In the genomic region with DNA sequence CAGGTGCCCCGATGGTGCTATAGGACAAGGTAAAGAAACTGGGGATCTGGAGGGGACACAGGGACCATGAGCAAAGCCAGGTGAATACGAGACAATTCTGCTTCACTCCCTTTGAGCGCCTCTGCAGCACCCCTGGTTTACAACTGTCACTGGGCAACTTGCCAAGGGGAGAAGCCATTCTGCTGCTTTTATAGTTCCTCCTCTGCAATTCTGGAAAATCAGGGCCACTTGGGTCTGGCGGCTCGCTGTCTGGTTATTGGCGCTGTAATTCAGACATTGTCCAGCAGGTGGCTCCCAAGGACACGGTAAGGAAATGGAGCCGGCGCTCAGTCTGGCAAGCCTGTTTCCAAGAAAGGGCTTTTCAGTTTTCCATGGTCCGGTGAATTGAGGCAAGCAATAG, we compare ENCODE assay signal across 1 mouse cellular context.
TF ChIP-seq lines count a peak whose summit lies in the region.

No protein-coding gene starts in this region.

TF ChIP-seq in MEL, 35 proteins besides CTCF, POLR2A, EP300 and RAD21 (continued from another document):
- TF ChIP-seq SIN3A (IDR thresholded peaks at IDR 0.05; ENCODE audit: low read length) (peak; percentile 35; the same call in 1 of the 2 replicates), TCF12 (IDR thresholded peaks at IDR 0.05; ENCODE audit: low read depth, low read length) (no peak), SMC3 (IDR thresholded peaks at IDR 0.05; ENCODE audit: low read depth, low read length) (peak; percentile 91), TAL1 (IDR thresholded peaks at IDR 0.05; ENCODE audit: low read length) (no peak), NRF1 (IDR thresholded peaks at IDR 0.05; ENCODE audit: insufficient read depth, low read depth, low read length, poor library complexity, severe bottlenecking) (no peak), TBP (IDR thresholded peaks at IDR 0.05; ENCODE audit: low read depth, low read length) (0 out of 2 replicates have a peak, but pooled peaks have one; percentile 17)
